Mouse (Mus musculus) lung, embryonic 16.5 days (tissue): Measurements from ENCODE around the gene Il18r1. TPM values are rescaled to one million over a fixed set of nuclear protein-coding genes. Genes with fewer than 3 reads are reported as not detected.

Experiments
- ATAC-seq: fragments of 200-750 bp; cut with Nextera tagmentation; 2 replicates; pipeline ENCODE4 v1.8.0; 2017; ENCODE audit warnings: low read depth, mild to moderate bottlenecking, moderate library complexity
- H3K27ac ChIP-seq: fragments of 300-500 bp; sonication (generic); 2 replicates; pipeline ENCODE4 v1.5.1; 2014; ENCODE audit warnings: mild to moderate bottlenecking, control low read depth, low read length
- H3K27me3 ChIP-seq: fragments of 300-500 bp; sonication (generic); 2 replicates; pipeline ENCODE4 v1.6.1; 2014; ENCODE audit warnings: low read depth, low read length, mixed read lengths; ENCODE audit not compliant: control insufficient read depth, insufficient read depth
- H3K36me3 ChIP-seq: fragments of 300-500 bp; sonication (generic); 2 replicates; pipeline ENCODE4 v1.6.1; 2014; ENCODE audit warnings: low read length; ENCODE audit not compliant: control insufficient read depth, insufficient read depth
- H3K4me1 ChIP-seq: fragments of 300-500 bp; sonication (generic); replicated peaks from 2 replicates; pipeline ENCODE4 v1.6.1; 2014; ENCODE audit warnings: low read length, mixed read lengths; ENCODE audit not compliant: control insufficient read depth, insufficient read depth
- H3K4me2 ChIP-seq: fragments of 300-500 bp; sonication (generic); 2 replicates; pipeline ENCODE4 v1.6.1; 2014; ENCODE audit warnings: low read depth, low read length, control low read depth
- H3K4me3 ChIP-seq: fragments of 300-500 bp; sonication (generic); 2 replicates; pipeline ENCODE4 v1.5.1; 2014; ENCODE audit warnings: mild to moderate bottlenecking, low read length, control low read depth
- H3K9ac ChIP-seq: fragments of 300-500 bp; sonication (generic); 2 replicates; pipeline ENCODE4 v1.6.1; 2014; ENCODE audit warnings: low read length, control low read depth
- H3K9me3 ChIP-seq: fragments of 300-500 bp; sonication (generic); 2 replicates; pipeline ENCODE4 v1.6.1; 2016; ENCODE audit warnings: low read length; ENCODE audit not compliant: control insufficient read depth
- WGBS: fragments of 180-500 bp; shearing (Covaris S2); extraction: QIAGEN DNeasy Blood & Tissue Kit; methylation state at CpG from one replicate; pipeline ENCODE4 v1.1.7; 2014; 5-methylcytosine and 5-hydroxymethylcytosine counted together
- polyA plus RNA-seq: library from polyadenylated mRNA; unstranded; fragments of >200 nt; fragmentation: Nextera tagmentation; extraction: Ambion mirVana; gene quantifications from 2 replicates; pipeline ENCODE4 v1.2.1, GENCODE M21; 2015

The Il18r1 gene
- polyA plus RNA-seq, 1 experiment from 2014 or later = 7.6 TPM

DNA sequence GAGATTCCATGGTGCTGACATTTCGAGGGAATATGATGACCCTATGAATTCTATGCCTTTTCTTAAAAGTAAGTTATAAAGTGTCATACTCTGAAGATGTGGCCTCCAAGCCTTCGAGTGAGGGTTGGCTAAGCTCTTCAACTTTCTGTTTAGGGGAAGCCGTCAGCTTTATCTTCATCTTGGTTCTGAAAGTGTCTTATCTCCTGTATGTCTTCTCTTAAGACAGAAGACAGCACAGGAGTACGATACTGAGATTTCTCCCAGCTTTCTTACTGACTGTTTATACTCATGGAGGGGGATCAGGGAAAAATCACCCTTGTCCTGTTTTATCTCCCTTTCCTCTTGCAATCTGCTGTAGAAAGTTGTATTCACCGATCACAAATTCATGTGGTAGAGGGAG is 9.0 kb downstream of the Il18r1 start:
- 66% methylated on average over 5 of the region's 5 CpGs for WGBS
- Histone ChIP-seq H3K4me1 (no peaks in the 10 kb centered on the region), H3K27me3 (no peaks in the 10 kb centered on the region), H3K4me3 (no peak overlapping the region), H3K27ac (no peak overlapping the region), H3K36me3 (no peaks in the 10 kb centered on the region), H3K9ac (no peak overlapping the region), H3K9me3 (no peaks in the 10 kb centered on the region), H3K4me2 (no peak overlapping the region)
- no peak for ATAC-seq

GRCm38 (mm10) chr1:40475697-40476096 is 10.3 kb downstream of the Il18r1 start:
- WGBS = 51% methylated on average over 3 of the region's 3 CpGs
- H3K36me3 ChIP-seq = no peaks in the 10 kb centered on the region

GRCm38 (mm10) chr1:40476756-40477155 is 11.4 kb downstream of the Il18r1 start:
- H3K27me3 ChIP-seq = no peaks in the 10 kb centered on the region
- WGBS = 45% methylated on average over 4 of the region's 4 CpGs
- no peak overlapping the region for H3K27ac ChIP-seq
- ATAC-seq = no peak
- H3K36me3 ChIP-seq = no peaks in the 10 kb centered on the region
- H3K9ac ChIP-seq = no peak overlapping the region
- H3K9me3 ChIP-seq = no peaks in the 10 kb centered on the region
- H3K4me1 ChIP-seq = no peaks in the 10 kb centered on the region
- no peak overlapping the region for H3K4me2 ChIP-seq
- H3K4me3 ChIP-seq = no peak overlapping the region

More at GRCm38 (mm10) chr1:40475697-40476096, 10.3 kb downstream of the Il18r1 start:
- Histone ChIP-seq H3K27me3 (no peaks in the 10 kb centered on the region), H3K9me3 (no peaks in the 10 kb centered on the region), H3K4me2 (no peak overlapping the region), H3K27ac (no peak overlapping the region), H3K9ac (no peak overlapping the region), H3K4me1 (no peaks in the 10 kb centered on the region), H3K4me3 (no peak overlapping the region)
- no peak for ATAC-seq

GRCm38 (mm10) chr1:40479505-40479923 is 14.2 kb downstream of the Il18r1 start:
- no peaks in the 10 kb centered on the region for H3K36me3 ChIP-seq
- H3K27me3 ChIP-seq = no peaks in the 10 kb centered on the region
- WGBS = 46% methylated on average over 6 of the region's 6 CpGs
- ATAC-seq = no peak
- no peak overlapping the region for H3K4me3 ChIP-seq
- no peaks in the 10 kb centered on the region for H3K9me3 ChIP-seq
- H3K27ac ChIP-seq = no peak overlapping the region
- no peaks in the 10 kb centered on the region for H3K4me1 ChIP-seq
- no peak overlapping the region for H3K4me2 ChIP-seq
- no peak overlapping the region for H3K9ac ChIP-seq

DNA sequence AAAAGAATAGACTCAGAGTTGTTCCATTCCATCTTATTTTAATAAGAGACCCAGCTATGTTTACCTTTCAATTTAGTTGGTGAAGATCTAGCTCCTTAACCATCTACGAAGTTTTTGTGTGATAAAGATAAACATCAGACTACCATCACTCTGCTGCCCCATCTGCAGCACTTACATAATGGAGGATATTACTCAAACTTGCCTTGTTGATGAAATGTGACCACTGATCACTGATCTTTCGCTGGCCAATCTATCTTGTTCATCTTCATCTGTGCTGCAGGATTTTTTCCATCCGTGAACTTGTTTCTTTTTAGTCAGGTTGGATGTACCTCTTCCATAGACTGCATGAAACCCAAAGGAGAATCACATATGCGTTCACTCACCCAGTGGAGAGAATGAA is 29.2 kb downstream of the Il18r1 start:
- no peaks in the 10 kb centered on the region for H3K27me3 ChIP-seq
- H3K4me2 ChIP-seq = no peak overlapping the region
- H3K27ac ChIP-seq = no peak overlapping the region
- no peaks in the 10 kb centered on the region for H3K9me3 ChIP-seq
- no peak overlapping the region for H3K9ac ChIP-seq
- 77% methylated on average over 4 of the region's 4 CpGs for WGBS
- ATAC-seq = no peak
- peaks cover 3% of the 10 kb centered on the region; the same call in 1 of the 2 replicates for H3K4me1 ChIP-seq
- no peak overlapping the region for H3K4me3 ChIP-seq
- H3K36me3 ChIP-seq = no peaks in the 10 kb centered on the region

GRCm38 (mm10) chr1:40499708-40500107 is 34.4 kb downstream of the Il18r1 start:
- ATAC-seq = 0 out of 2 replicates have a peak, but pooled peaks have one; percentile 51
- peaks cover 6% of the 10 kb centered on the region; the same call in 1 of the 2 replicates for H3K4me1 ChIP-seq
- WGBS = 53% methylated on average over 1 of the region's 1 CpGs

GRCm38 (mm10) chr1:40501126-40501525 is 35.8 kb downstream of the Il18r1 start:
- ATAC-seq = no peak
- H3K9me3 ChIP-seq = no peaks in the 10 kb centered on the region
- 0 out of 2 replicates have a peak overlapping the region, but pooled peaks have one; percentile 10 for H3K27ac ChIP-seq
- H3K36me3 ChIP-seq = no peaks in the 10 kb centered on the region
- no peaks in the 10 kb centered on the region for H3K27me3 ChIP-seq
- no peak overlapping the region for H3K4me2 ChIP-seq
- H3K4me1 ChIP-seq = peaks cover 6% of the 10 kb centered on the region; the same call in 1 of the 2 replicates
- no peak overlapping the region for H3K9ac ChIP-seq
- WGBS = 77% methylated on average over 4 of the region's 4 CpGs
- no peak overlapping the region for H3K4me3 ChIP-seq

More at GRCm38 (mm10) chr1:40499708-40500107, 34.4 kb downstream of the Il18r1 start:
- no peaks in the 10 kb centered on the region for H3K27me3 ChIP-seq
- no peaks in the 10 kb centered on the region for H3K9me3 ChIP-seq
- H3K4me2 ChIP-seq = no peak overlapping the region
- no peak overlapping the region for H3K4me3 ChIP-seq
- H3K36me3 ChIP-seq = no peaks in the 10 kb centered on the region
- H3K27ac ChIP-seq = no peak overlapping the region
- H3K9ac ChIP-seq = no peak overlapping the region

GRCm38 (mm10) chr1:40501546-40502398 is 36.4 kb downstream of the Il18r1 start:
- Histone ChIP-seq H3K9me3 (no peaks in the 10 kb centered on the region), H3K4me1 (peaks cover 6% of the 10 kb centered on the region; the same call in 1 of the 2 replicates), H3K27ac (0 out of 2 replicates have a peak overlapping the region, but pooled peaks have one; percentile 19), H3K36me3 (no peaks in the 10 kb centered on the region), H3K27me3 (no peaks in the 10 kb centered on the region), H3K4me3 (no peak overlapping the region), H3K4me2 (no peak overlapping the region), H3K9ac (no peak overlapping the region)
- 72% methylated on average over 11 of the region's 11 CpGs for WGBS
- ATAC-seq = peak; percentile 76

- no peak overlapping the region for H3K9ac ChIP-seq
- H3K4me1 ChIP-seq = 0 out of 2 replicates have a peak, but pooled peaks cover 3% of the 10 kb centered on the region
- no peaks in the 10 kb centered on the region for H3K9me3 ChIP-seq
- no peaks in the 10 kb centered on the region for H3K36me3 ChIP-seq
- H3K4me2 ChIP-seq = no peak overlapping the region
- H3K27me3 ChIP-seq = no peaks in the 10 kb centered on the region
- ATAC-seq = no peak
- no peak overlapping the region for H3K4me3 ChIP-seq
- H3K27ac ChIP-seq = no peak overlapping the region
- 64% methylated on average over 5 of the region's 5 CpGs for WGBS
Observed at GRCm38 (mm10) chr1:40504548-40504947, 39.2 kb downstream of the Il18r1 start.
